Mouse (Mus musculus): ENCODE data around the gene Stxbp4. TPM values are rescaled to one million over a fixed set of nuclear protein-coding genes. Genes with fewer than 3 reads are reported as not detected.
A peak's percentile ranks its signal among the peaks of the same experiment; 100 is the strongest.

Stxbp4 gene
- polyA plus RNA-seq, 1 experiment, result 2.4 TPM

DNA sequence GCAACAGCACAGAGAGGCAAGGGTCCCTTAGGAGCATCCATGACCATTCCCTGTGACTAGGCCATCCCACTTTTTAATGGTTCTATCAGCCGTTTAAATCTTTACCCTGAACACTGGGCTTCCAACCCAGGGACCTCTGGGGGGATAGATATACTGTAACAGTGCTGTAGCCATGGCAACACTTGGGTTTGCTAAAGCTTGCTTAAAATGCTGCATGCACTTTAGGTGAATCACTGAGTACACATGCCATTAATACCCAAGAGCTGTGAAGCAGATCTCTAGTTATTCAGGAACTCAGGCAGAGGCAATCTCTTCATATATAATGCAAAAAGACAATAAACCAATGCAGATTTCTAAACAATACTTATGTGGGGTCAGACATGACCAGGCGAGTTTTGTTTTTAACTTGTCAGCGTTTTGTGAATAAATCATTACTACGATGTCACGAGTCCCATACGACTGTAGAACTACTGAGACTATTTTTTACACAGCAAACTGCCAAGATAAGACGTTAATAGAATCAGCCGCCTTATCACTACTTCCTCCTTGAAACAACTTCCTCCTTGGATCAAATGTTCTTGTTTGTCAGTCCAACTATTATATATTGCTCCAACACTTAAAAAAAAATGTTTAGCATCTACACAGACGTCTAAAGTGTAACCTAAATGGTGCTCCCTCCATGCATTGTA lies 79.4 kb downstream of the Stxbp4 start:
- no peak for DNase-seq (ENCODE audit: low read depth)

DNA sequence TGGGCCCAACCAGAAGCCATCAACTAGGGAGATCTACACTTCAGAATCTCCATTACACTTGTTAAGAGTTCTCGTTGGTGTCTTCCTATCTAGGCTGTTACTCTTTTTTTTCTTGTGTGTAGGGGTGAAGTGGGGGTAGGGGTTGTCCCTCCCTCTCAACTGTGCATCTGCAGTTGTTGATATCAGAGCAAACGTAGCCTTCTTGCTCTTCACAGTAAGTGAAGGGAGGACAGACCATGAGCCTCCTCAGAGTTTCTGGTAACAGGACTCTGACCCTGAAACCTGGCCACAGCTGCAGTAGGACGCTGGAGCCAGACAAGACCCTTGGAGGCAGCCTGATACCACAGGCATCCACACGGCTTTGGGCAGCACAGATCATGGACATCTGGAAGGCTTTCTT lies 81.4 kb downstream of the Stxbp4 start:
- DNase-seq (ENCODE audit: low read depth), result no peak

DNA sequence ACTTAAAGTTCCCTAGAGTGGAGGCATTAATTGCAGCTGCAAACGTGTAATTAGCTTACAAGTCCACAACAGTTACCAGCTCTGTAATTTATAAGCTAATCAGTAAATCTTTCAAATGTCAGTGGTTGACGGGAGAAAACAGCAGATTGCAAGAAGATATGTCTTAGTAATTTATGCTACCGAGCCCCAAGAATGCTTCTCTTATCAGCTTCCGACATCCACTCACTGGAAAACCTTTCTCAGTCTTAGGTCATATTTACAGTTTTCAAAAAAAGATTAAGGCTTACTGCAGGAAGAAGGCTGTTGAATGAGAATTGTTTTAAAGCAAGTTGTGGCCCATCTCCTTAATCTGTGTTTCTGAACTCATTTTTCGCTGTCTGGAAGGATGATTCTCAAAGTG lies 83.9 kb downstream of the Stxbp4 start:
- DNase-seq (ENCODE audit: low read depth), result no peak

DNA sequence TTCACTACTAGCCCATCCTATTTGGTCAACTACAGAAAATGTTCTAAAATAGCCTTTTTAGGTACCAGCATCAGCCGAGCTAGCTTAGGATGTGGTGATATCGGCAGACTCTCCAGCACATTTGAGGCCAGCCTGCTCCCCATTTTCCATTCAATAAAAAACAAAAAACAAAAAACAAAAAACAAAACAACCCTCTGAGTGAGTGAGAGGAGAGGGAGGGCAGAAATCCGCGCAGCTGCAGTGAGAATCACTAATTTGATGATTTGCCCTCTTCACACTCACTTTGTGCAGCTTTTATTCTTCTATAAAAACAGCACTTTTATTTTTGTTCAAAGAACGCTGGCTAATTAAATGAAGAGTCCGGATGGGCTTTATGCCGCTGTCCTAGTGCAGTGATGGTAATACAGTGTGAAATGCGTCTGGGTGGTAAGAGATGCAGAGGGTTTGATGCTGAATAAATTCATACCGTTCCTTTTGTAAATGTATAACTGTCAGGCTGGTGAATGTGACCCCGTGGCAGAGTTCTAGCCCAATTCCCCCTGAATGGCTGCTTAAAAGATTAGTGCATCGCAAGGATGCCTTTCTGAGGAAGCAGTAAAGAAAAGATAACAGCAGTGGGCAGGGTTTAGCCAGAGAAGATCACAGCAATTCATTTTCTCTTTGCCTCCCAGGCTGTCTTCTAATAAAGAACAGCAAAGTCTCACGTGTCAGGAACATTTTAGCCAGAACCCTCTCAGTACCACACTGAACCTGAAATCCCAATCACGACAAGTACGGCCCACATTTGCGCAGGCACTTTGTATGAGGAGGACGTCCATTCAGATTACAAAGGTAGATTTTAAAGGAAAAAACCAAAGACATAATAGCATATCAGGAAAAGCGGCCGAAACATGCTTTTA lies 85.3 kb downstream of the Stxbp4 start:
- DNase-seq (ENCODE audit: low read depth), result no peak

DNA sequence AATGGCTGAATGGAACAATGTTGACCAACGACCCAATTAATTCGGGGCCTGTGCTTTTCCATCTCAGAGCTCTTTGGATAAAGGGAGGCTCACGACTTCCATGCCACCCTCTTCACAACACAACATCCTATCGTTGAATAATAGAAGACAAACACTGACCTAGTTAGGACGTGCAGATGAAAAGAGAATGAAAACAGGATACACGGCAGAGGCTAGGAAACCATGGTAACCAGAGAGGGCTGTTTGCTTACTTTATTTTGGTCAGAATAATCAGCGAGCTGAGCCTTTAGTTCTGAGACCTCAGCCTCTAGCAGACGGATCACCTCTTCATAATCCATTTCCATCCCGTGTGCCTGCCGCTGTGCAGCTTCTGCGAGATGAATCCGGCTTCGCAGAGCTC lies 89.3 kb downstream of the Stxbp4 start:
- DNase-seq (ENCODE audit: low read depth), result no peak

DNA sequence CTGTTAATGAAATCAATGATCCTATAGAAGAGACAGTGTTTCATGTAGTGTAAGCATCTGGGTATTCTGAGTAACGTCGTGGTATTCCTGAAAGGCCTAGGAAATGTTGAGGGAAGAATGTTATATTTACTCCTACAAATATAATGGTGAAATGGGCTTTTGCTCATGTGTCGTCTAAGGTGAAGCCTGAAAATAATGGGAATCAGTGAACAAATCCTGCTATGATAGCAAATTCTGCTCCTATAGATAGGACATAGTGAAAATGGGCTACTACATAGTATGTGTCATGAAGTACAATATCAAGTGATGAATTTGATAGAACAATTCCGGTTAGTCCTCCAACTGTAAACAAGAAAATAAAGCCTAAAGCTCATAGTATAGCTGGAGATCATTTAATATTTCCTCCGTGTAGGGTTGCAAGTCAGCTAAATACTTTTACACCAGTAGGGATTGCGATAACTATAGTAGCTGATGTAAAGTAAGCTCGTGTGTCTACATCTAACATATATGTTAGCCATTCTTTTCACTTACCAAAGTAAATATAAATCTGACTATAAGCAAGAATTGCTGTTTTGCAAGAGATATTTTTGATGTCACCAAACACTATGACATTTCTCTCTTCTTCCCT lies 99.1 kb downstream of the Stxbp4 start:
- DNase-seq (ENCODE audit: low read depth), result no peak

DNA sequence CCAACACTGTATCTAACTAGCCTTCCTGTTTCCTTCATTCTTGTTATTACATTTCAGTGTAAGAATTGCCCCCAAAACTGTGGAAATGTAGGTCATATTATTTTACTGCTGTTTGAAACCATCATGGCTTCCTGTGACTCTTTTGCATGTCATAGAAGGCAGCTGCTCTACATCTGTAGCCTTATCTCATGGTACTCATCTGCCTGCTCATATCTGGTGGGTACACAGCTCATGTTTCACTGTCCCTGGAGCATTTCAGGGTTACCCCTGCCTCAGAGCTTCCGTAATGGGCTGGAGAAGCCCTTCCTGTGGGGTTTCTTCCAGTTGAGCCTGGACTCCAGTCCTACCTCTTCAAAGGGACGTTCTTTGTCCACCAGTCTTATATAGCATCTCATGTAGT lies 112.6 kb downstream of the Stxbp4 start:
- DNase-seq (ENCODE audit: low read depth), result no peak

DNA sequence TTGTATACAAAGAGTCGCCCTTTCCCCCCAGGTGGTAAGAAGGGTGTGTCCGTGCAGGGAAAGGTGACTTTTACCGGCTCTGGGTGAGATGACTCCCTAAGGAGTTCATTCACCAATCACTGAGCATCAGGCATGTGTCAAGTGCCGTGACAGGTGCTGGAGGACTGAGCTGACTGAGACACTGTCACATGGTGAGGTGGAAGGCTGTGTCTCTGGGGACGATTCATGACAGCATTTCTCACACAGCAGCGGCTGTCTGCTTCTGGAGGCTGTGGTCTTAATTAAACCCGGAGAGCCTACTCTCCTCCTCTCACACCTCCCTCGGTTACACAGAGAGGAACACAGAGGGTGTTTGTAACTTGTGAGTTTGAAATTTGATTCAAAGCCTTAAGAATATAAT lies 116.8 kb downstream of the Stxbp4 start:
- DNase-seq (ENCODE audit: low read depth), result no peak

DNA sequence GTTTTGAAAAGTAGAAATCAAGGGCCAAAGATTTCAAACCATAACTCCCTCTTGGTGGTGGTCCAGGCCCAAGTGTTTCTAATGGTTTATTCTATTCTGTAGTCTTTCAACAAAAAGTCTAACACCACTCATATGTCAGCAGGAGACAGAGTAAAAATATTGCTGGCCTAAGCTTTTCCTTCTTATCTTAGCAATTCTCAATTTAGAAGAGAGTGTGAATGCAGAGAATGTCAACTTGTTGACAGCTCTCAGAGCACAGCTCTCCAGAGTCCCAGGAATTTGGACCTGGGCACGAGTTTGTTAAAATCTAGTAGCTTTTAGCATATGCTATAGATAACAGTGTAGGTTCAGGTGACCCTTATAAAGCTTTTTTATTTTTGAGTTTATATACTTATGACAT lies 120.1 kb downstream of the Stxbp4 start:
- no peak for DNase-seq (ENCODE audit: low read depth)

DNA sequence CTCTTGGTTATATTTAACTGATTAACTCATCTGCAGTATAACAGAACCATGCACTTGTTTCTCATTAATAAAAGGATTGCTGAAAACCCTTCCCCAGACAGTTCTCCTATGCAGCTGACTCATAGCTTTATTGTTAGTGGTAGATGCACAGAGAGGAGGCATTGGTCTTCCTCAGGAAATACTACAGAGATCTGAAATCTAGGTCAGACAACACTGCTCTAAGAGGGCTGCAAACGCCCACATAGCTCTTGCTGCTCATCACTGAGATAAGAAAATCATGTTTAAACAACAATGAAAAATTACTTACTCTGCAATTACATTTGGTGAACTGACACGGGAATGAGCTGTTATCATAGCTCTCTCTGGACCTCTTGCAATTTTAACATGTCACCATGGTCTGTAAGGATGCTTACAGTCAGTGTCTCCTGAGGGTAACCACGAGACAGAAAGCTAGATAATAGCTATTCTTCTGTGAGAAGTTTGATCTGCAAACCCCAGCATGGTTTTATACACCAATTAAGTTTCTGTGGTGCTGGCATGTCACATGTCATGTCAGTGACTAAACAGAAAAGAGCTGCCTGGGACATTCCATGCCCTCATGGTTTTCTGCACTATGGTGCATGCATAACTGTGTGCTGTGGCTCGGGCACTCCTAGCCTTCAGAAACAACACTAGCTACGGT lies 125.2 kb downstream of the Stxbp4 start:
- no peak for DNase-seq (ENCODE audit: low read depth)

DNA sequence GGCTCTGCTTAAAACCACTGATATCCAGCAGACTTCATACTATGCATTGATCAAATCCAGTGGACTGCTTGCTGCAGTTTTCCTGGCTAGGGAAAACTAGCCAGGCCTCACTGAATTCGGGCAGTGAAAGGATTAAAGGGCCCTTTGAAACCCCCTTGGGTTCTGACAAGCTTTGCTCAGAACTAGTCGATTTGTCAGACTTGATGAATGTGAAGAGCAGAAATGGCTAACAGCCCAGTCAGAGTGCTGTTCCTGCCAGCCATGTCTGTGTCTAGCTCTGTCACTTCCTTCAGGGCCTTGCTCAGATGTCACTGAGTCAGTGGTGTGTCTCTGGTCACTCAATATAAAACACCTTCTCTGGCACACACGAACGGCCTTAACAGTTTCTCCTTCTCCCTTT lies 136.0 kb downstream of the Stxbp4 start:
- DNase-seq (ENCODE audit: low read depth), result no peak

DNA sequence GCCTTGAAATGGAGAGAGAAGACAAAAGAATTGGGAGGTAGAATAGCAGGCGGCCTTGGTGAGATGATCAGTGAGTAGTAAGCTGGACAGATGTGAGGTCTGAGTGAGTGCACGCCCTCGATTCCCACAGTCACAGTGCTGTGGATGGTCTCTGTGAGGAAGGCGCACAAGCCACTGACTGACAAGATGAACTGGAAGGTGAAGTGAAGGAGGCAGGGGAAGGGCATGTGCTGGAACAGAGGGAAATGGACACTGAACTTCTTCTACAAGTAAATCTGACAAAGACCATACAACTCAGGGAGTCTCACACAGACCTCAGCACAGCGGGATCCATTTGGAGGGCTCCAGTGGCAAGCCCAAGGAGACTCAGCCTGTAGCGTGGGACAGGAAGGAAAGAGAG lies 138.0 kb downstream of the Stxbp4 start:
- no peak for DNase-seq (ENCODE audit: low read depth)

DNA sequence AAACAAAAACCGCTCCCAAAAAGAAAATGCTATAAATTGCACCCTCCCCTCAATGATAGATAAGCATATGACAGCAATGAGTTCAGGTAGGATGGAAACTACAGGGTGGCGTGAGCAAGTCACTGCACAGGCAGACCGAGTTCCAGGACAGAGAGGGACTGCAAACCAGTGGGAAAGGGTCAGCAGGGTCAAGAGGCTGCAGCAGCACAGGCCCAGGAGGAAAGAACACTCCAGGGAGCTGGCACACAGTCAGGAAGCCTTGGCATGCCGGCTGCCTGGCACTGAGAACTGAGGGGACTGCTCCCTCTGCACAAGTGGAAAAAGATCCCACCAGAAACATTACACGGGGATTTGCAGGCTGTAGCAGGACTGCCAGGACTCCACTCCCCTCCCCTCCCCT lies 139.4 kb downstream of the Stxbp4 start:
- DNase-seq (ENCODE audit: low read depth), result no peak

DNA sequence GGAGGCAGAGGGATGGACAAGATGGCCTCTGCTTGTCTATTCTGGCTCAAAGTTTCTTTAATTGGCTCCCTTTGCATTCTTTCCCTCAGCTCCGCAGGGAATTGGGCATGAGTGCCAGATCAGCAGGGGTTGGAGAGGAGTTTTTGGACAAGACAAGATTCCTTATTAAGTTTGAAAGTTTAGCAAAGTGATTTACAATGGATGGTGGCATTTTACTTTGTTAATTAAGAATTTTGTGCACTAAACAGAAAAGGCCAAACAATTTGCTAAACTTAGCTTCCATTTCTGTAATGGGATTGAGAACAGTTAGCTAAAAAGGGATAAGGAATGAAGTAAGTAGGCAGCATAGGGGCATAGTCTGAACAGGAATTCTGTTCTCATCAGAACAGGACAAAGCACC lies 142.9 kb downstream of the Stxbp4 start:
- no peak for DNase-seq (ENCODE audit: low read depth)

DNA sequence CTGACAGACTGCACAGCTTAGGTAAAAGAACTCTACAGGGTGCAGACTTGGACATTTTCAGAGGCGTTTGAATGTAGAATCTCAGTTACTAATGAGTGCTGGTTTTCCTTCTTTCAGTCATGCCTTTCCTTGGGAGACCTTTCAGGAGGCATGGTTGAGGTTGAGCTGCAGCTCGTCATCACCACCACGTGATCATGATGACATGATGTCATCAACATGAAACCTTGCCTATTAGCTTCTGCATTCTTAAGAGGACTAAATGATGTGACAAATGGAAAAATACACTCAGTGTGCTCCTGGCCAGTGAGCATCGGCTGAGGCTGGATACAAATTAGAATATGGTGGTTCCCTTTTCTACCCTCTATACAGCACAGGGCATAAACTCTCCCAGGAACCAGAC lies 145.4 kb downstream of the Stxbp4 start:
- DNase-seq (ENCODE audit: low read depth), result no peak

DNA sequence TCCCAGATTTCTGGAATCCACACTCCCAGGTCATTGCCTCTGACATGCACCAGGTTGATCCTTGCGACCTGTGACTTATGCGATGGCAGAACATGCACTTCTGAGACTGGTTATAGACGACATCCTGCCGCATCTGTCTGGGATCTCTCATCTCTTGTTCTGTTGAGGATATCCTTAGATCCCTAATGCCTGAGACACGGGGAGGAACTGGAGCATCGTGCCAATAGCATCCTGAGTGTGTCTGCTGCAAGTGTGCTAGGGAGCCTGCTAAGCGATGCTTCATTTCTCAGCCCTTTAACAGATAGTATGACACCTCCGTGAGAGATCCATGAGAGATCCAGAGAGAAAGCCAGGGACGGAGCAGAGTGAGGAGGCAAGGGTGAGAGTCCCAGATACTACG lies 148.7 kb downstream of the Stxbp4 start:
- DNase-seq (ENCODE audit: low read depth), result no peak

DNA sequence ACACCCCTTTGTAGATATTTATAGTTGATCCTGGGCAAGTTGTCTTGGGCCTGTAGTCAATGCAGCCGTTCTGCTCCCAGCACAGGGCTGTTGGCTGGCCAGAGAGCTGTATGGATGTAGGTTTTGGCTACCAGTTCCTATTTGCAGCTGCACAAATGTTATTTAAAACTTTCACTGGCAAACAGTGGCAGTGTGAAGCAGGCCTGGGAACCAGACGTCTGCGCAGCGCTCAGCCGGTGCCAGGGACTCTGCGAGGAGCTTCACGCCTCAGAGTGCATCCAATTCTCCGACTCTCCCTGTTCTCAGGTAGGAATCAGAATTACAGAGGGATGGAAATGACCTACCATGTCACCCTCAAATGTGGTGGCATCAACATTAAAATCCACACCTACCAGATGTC lies 150.2 kb downstream of the Stxbp4 start:
- DNase-seq (ENCODE audit: low read depth), result peak; percentile 14

DNA sequence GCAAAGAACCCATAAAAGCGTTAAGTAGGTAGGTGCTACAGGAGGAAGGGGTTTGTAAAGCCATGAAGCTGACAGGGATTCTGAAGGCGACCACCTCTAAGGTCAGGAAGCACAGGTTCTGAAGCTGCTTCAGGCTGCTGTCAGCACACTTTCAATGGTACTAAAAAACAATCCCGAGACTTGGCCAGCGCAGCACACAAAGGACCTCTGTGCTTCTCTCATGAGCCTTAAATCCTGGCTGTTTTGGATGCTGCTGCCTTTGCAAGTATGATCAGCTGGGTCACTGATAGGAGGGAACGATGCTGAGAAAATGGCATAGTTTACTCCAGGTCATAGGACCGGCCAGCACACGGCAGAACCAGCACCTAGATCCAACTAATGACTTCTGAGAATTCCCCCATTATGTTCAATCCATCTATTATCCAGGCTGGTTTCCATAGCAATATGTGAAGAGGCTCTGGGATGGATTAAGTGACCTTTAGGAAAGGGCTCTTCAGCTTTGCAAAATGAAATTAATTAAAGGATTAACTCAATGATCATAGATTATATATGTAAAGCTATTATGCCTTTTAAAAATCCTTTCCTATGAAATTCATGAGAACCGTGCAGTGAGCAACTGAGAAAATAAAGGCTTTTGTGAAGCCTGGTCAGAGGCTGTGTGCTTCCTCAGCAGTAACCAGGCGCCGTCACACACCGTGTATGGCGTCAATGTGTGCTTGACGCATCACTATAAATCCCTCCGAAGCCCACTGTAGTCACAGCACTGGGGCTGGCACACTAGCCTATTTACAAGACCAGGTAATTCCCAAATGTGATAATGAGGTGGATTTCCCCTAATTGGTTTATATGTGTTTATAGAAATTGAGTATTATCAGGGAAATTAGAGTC lies 152.9 kb downstream of the Stxbp4 start:
- no peak for DNase-seq (ENCODE audit: low read depth)

DNA sequence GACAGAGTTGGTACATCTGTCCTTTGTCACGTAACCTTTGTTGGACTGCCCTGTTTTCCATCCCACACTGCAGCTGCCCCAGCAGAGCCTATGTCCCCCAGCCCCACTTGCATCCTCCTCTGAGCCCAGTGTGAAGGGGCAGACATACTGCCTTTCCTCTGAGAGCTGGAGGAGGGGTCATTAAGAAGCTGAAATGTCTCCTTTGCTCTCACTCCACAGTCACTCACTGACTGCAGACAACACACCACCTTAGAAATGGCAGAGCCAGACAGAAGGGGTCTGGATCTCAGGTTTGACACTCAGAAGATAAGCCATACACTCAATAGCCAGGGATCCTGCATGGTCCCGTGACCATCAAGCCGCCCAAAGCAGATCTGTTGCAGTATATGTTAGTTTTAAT lies 154.1 kb downstream of the Stxbp4 start:
- DNase-seq (ENCODE audit: low read depth), result no peak

DNA sequence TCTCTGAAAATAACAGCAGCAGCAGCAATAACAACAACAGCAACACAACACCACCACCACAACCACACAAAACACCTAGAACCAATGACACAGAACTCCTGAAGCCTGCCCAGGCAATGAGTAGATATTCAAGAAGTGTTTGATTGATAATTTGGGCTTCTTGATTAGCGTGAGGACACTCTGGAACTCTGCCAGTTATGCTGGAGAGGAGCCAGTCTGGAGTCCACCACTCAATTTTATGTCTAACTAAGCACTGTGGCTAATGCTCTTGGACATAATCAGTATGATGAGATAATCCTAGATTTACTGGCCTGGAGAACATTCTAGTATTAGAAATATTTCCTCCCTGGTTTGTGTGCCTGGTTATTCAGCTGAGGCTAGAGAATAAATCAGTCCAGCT lies 156.1 kb downstream of the Stxbp4 start:
- no peak for DNase-seq (ENCODE audit: low read depth)

DNA sequence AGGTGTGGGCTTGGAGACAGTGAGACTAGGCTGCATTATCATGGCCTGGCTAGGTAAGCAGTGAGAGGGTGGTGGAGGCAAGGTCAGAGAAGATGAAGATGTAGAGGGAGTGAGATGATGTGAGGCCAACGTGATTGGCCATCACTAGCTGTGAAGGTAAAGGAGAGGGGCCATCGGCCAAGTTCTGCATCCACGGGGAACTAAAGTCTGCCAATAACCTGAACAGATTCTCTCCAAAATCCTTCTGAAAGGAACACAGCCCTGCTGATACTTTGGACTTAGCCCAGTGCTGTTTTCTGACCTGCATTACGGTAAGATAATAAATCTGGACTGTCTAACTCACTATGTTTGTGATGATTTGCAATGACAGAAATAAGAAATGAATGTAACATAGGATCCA lies 167.6 kb downstream of the Stxbp4 start:
- DNase-seq (ENCODE audit: low read depth), result no peak

All from gonadal fat pad, adult 2 months (tissue).